Mouse (Mus musculus) cerebellum, postnatal 4 days (tissue): ENCODE results near the gene Sprr2d.

ENCODE experiments used
- DNase-seq, 2 experiments: peaks; one replicate each; pipeline ENCODE4 v3.0.0; 2022; ENCODE audit warnings: low spot score in 2 of 2, mixed read lengths in 1 of 2

Sprr2d gene

DNA sequence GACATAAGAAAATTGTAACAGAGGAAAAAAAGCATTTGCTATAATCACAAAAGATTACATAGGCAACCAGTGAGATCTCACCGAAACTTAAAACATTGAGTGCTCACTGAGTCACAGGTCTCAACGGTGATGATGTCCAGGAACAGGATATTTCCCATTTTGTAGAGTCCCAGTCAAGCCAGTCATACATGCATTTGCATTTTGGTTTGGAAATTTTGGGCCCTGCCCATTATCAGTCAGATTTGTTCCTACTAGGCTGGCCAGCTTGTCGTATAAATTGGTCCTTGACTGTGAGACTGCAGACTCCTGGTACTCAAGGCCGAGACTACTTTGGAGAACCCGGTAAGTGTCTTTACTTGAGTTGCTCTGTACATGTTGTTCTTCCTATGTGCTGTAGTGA, at the start of gene Sprr2d:
TSS of gene Sprr2d (plus strand) at position 301 of the 400 bp plus-strand sequence.
- DNase-seq = no peak

DNA sequence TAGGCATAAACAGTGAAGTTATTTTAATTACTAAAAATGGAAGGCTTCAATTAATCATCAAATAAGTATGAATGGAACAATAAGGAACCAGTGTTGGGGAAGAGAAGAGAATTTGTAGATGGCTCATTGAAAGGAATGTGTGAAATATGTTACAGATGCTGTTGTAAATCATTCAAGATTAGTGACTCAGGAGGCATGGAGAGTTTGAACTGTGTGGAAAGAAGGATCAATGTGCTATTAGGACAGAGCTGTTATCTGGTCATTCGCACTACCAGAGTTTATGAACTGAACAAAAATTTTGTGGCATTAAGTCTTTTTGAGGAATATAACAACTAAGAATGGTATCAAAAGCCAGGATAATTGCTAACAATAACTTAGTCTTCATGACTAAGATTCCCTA, 31.5 kb upstream of the Sprr2d start:
- DNase-seq = no peak

DNA sequence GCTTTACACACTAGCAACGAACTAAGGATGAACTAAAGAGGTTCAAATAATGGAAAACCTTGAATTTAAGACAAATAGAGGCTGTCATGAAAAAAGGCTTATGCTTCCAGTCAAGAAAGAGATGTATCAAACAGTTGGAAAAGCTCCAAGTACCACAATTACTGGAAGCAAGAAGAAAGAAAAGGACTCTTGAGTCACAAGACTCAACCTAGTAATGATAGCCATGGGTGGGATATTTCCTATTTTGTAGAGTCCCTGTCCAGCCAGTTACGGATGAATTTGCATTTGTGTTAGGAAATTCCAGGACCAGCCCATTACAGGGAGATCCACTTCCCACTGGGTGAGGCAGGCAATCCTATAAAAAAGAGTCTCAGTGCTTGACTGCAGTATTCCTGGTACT, 22.6 kb upstream of the Sprr2d start, which contains the start of gene Sprr2b:
TSS of gene Sprr2b (plus strand) at position 301 of the 400 bp plus-strand sequence.
- no peak for DNase-seq

DNA sequence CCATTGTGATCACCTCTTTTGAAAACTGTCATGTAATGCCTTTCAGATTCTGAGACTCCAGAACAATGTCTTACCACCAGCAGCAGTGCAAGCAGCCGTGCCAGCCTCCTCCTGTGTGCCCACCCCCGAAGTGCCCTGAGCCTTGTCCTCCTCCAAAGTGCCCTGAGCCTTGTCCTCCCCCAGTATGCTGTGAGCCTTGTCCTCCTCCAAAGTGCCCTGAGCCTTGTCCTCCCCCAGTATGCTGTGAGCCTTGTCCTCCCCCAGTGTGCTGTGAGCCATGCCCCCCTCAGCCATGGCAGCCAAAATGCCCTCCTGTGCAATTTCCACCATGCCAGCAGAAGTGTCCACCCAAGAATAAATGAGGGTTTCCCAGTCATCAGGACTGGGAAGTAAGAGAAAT, 21.6 kb upstream of the Sprr2d start:
- DNase-seq = no peak

DNA sequence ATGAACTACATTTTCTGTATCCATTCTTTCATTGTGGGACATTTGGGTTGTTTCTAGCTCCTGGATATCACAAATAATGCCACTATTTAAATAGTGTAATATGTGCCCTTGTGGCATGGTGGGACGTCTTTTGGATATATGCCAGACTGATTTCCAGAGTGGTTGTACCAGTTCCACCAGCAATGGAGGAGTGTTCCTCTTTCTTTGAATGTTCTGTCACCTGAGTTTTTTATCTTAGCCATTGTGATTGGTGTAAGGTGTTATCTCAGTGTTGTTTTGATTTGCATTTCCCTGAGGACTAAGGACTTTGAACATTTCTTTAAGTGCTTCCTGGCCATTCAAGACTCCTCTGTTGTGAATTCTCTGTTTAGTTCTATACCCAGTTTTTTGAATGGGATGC, 2.7 kb upstream of the Sprr2d start:
- DNase-seq = no peak

DNA sequence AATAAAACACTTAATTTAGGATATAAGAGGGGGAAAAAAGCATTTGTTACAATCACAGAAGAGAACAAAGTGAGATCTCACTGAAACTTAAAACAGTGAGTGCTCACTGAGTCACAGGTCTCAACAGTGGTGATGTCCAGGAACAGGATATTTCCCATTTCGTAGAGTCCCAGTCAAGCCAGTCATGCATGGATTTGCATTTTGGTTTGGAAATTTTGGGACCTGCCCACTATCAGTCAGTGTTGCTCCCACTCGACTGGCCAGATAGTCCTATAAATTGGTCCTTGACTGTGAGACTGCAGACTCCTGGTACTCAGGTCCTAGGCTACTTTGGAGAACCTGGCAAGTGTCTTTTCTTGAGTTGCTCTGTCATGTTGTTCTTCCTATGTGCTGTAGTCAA, 12.9 kb downstream of the Sprr2d start, which contains the start of gene Sprr2e:
TSS of gene Sprr2e (plus strand) at position 301 of the 400 bp plus-strand sequence.
- no peak for DNase-seq

DNA sequence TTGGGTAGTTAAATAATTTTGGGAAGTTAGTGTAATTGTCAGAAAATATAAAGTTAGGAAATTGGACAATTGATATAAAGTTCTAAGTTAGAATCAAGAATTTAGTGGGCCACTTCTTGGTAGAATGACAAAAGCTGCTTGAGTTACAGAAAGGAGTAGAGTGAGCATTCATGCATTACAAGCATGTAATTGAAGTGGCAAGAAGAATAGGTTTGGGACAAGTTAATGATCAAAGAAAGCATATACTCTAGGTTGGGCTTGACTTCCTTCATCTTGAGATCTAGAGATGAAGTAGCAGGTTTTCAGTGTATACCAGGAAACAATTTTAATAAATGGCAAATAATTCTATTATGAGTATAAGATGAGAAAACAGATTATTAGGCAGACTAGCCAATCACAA, 22.7 kb downstream of the Sprr2d start:
- no peak for DNase-seq

DNA sequence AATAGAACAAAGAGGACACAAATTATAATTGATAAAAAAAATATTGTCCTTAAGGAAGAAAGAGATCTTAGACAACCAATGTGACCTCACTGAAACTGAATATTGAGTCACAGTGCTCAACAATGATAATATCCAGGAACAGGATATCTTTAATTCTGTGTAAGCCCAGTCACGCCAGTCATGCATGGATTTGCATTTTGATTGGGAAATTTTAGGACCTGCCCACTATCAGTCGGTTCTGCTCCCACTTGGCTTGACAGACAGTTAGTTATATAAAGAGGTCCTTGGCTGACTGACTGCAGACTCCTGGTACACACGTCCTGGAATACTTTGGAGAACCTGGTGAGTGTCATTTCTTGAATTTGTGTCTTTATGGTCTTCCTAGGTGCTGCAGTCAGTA, 25.9 kb downstream of the Sprr2d start, which contains the start of gene Sprr2f:
TSS of gene Sprr2f (plus strand) at position 301 of the 400 bp plus-strand sequence.
- DNase-seq = no peak

DNA sequence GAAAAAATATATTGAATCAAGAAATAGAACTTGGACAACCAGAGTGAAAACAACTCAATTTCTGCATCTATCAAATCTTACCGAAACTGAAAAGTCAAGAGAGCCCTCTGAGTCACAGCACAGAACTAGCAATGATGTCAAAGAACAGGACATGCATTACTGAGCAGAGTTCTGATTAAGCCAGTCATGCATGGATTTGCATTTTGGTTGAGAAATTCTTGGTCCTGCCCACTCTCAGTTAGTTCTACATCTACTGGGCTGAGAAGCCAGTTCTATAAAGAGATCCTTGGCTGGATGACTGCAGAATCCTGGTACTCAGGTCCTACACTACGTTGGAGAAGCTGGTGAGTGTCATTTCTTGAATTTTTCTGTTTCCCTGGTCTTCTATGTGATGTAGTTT, 34.7 kb downstream of the Sprr2d start:
- DNase-seq = no peak

DNA sequence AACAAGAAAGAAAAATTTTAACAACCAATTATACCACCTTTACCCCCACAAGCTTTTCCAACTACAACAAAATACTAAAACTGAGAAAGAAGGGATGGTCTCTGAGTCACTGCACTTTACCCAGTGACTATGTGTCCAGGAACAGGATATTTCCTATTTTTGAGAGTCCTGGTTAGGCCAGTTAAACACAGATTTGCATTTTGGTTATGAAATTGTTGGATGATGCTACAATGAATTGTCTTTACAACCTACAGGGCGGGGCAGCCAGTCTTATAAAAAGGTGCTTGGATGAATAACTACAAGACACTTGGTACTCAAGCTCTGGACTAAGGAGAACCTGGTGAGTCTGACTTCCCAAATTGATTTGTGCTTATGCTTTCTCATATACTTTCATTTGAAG, 46.4 kb downstream of the Sprr2d start, which contains the start of gene Sprr2h:
TSS of gene Sprr2h (plus strand) at position 301 of the 400 bp plus-strand sequence.
- DNase-seq = no peak
